Mouse (Mus musculus) 3134 (cell line): ENCODE measurements around the gene P3h4.

Experiments
- DNase-seq: peaks from one replicate; pipeline ENCODE4 v3.0.0-alpha.2; 2011; ENCODE audit warnings: low spot score; ENCODE audit not compliant: insufficient read length; ENCODE audit errors: extremely low read depth

The P3h4 gene

DNA sequence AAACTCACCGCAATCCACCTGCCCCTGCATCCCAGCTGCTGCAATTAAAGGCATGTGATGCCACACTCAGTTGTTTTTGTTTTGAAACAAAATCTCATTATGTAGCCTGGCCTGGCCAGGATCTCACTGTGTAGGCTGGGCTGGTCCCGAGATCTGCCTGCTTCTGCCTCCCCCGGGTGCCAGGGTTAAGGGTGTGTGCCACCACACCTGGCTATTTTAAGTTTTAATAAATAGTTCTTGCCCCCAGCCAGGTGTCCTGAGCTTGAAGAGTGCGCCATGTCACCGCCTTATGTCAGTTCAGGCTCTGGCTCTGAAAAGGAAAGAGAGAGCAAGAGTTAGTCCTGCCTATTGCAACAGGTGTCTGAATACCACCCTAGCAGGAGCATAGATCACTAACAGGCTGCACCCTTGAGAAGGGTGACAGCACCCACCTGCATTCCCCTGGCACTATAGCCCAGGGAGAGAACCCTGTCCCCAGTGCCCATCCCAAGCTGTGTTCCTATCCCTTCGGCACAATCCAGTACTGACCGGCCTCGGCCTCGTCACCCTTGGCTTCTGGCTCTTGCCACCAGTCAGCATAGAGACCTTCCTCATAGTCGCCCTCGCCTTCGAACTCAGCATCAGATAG is 5.7 kb downstream of the P3h4 start:
- no peak for DNase-seq

DNA sequence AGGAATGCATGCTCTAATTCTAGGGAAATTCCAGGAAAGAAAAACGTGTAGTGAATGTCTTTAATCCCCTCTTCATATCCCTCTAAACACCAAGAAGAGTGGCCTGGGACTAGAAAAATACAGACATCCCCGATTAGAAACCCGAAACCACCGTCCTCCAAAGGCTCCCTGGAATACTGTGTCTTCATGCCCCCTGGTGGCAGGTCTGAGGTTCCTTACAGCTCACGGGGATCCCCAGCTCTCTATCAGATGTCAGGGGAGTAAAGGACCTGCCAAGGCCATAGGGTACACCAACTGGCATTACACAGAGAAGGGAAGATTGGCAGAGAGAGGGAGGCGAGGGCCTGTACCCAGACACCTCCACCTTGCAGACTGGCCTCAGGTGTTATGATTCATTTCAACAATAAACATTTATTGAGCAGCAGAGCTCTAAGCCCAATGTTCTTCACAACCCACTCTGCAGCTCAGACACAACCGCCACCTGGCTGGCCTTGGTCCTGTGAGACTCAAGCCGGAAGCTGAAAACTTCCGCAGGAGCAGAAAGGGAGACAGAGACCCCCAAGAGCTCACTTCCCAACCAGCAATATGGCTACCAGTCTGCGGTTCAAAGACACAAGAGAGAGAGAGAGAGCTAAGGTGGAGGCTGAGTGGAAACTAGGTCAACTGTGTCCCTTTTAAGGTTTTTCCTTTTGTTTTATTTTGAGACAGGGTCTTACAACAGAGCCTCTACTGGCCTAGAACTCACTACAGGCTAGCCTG is 6.4 kb downstream of the P3h4 start:
- DNase-seq, result no peak

DNA sequence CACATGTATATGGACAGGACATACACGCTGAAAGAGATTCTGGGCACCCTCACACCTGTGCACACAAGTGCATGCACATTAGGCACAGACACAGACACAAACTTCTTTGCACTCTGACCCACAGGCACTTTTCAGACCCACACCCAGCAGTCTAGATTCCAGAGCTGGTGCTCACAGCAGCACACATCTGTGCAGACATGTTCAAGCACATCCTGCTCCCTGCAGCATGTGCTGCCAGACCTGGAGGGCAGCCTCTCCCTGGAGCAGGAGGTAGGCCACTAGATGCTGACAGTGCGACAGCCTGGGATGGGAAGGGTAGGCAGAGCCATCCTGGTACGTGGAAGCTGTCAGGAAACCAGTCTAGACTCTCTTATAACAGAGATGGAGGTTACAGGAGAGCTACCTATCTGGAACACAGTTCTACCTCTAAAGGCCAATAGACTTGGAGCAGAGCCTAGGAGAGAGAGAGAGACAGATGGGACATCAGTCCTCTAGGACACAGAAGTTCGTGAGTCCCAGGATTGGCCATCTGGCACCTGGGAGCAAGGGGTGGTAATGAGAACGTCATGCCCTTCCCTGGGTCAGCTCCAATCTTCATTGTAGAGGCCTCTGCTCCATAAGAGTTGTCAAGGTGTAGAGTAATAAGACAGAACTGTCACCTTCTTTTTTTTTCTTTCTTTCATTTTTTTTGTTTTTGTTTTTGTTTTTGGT is 7.5 kb downstream of the P3h4 start:
- no peak for DNase-seq

DNA sequence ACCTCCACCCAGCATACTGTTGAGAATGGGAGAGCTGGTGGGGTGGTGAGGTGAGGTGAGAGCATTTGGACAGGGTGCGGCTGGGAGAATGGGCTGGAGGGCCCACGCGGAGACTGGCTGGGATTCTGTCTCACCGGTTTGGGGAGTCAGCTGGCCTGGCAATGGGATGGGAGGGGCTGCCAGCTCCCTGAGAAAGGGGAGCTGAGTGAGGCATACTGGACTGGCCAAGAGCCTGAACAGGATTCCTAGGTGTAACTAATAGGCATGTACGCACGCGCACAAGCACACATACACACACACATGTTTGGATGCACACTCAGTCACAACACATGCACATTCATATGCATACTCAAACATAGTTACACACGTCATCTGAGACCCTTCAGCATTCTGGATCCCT is 8.4 kb downstream of the P3h4 start:
- DNase-seq, result no peak

DNA sequence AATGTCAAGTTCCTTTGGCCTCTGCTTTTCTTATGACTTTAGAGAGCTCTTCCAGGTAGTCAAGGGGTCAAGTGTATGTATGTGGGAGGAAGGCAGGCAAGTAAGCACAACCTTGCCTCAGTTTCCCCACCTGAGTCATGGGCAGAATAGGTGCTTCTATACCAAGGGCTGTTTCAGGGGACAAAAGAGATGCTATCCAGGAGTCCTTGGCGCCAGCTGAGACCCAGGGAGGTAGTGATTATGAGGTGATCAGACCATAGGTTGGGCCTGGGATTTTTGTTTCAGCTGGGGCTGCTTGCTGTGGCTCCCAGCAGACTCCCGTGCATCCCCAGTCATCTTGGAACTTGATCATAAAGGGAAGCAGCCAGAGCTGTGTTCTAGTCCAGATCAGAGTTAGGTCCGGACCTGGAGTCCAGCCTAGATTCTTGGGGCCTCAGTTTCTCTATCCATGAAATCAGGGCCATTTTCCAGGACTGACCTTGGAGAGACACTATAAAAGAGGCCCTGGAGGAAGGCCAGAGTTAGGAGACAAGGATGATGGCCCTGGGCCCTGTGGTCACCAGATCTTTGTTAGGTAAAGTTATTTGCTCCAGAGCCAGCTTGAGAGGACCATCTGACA is 10.1 kb downstream of the P3h4 start:
- no peak for DNase-seq

DNA sequence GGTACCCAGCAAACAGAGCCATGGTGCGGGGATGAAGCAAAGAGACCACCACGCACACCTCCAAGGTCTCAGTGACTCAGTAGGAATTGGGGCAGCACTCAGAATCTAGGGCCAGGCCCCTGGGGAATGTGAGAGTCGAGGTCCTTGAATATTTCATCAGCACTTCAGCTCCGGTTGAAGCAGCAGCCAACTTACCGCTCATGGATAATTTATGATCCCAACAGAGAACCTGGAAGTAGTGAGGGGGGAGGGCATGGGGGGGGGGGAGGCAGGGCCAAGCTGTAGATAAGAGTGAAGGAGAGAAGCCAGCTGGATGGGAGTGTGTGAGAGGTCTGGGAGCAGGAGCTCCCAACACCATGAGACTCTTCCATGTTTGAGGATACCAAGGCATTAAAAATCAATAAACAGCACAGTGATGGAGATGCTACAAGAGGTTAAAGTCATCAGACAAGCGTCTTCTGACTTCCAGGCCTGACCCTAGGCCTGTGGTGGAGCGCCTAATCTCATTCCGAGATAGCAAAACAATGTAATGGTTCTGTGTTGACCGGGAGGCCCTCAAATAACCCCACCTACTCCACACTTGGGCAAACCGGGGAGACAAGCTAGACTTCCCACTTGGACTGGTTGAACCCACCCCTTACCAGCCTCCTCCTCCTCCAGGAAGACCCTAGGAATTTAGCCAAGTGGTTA is 11.0 kb downstream of the P3h4 start:
- no peak for DNase-seq

DNA sequence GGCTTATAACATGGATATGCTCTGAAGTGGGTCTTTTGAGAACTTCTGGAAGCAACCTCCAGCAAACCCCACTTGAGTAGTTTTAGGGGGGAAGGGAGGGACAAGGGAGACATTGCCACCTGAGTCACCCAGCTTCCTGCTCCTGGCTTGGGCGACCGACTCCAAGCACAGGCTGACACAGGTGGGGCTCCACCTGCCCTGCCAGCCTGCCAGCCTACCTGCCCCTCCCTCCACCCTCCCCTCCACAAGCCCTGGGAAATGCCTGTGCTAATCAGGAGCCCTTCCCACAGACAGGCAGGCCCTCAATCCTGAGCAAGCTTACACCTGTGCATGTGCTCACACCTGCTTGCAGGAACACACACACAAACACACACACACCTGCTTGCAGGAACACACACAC is 12.0 kb downstream of the P3h4 start:
- no peak for DNase-seq

DNA sequence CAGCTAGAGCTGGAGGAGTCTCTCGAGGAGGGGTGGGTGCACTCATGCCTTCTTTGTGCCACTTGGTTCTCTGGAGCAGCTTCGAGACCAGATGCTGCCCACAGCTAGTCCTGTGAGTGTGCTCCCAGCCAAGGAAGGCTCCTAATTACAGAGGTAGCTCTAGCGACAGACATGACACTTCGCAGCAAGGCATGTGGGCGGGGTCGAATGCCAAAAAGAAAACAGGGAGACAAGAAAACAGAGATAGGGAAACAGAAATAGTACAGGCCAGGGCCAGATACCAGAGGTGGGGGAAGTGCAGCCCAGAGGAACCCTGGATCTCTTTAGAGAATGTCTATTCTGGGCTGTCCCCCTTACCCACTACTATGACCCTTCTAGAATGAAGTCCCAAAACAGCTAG is 12.4 kb downstream of the P3h4 start:
- DNase-seq, result no peak

DNA sequence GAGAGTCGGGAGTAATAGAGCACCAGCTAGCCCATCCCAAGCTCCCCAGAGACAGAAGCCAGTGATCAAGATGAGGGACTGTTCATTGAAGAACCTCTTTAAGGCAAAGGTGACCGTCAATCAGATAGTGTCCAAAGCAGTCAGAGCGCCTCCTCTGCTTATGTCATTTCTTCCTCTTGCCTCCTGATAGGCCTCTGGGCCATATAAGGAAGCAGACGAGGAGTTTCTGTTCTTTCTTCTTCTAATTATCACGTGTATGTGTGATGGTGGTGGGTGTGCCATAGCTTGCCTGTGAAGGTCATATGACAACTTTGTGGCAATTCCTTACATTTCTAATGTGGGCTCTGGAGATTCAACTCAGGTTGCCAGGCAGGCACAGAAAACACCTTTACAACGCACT is 13.8 kb downstream of the P3h4 start:
- DNase-seq, result no peak

DNA sequence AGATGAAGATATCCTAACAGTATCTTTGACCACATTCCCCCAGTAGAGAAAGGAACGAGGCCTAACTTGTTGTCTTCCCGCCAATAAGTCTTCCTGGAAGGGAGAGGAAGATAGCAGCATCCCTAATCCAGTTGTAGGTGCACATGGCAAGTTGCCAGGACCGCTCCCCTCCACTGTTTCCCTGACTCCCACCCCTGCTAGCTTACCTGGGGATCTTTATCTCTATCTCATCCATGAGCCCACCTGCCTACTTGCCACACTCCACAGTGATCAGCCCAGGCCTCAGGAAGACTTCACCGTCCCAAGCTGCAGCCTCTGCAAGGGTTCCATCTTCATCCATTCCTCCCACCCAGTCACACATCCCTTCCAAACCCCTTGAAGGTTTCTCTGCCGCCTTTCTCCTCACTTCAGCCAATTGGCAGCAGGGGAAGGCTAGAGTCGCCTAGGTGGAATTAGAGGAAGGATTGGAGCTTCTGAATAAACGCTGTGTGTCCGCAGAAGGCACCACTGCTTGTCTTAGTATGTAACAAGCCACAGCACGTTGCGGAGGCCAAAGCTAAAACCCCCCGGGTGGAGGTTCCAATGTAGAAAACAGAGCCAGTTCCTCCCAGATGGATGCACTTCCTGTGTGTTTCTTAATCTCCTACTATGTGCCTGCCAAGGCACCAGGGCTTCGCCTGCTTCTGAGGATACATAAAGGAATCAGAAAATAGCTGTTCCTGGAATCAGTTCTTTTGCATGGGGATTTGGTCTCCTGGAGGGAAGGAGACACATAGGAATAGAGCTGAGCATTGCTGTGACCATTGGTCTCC is 14.7 kb downstream of the P3h4 start:
- no peak for DNase-seq

DNA sequence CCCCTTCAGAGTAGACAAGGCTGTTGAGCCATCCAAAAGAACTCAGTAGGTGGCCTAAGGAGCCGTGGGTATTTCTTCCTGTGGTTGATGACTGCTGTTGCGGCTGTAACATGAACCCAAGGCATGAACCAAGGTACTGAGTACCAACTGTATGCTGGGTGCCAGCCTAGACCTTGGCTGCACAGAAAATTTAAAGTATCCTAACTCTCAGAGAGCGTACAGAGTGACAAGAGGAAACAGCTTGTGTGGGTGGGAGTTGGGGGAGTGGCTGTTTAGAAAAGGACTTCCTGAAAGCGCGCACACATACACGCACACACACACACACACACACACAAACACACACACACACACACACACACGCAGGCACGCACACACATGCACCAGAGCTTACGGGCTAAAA is 15.3 kb downstream of the P3h4 start:
- peak; percentile 52 for DNase-seq

DNA sequence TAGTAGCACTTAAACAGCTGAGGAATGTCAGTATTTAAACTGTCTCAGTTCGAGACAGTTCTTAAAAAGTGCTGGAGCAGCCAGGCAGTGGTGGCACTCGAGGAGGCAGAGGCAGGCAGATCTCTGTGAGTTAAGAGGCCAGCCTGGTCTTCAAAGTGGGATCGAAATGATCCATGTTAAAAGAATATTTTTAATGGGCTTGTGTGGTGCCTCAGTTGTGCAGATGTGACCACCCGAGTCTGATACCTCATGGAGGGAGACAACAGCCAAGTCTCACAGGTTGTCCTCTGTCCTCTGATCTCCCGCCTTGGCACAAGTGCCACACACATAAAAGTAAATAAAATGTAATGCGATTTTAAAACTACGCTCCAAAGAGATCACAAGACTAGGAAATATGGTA is 16.1 kb downstream of the P3h4 start:
- DNase-seq, result no peak

DNA sequence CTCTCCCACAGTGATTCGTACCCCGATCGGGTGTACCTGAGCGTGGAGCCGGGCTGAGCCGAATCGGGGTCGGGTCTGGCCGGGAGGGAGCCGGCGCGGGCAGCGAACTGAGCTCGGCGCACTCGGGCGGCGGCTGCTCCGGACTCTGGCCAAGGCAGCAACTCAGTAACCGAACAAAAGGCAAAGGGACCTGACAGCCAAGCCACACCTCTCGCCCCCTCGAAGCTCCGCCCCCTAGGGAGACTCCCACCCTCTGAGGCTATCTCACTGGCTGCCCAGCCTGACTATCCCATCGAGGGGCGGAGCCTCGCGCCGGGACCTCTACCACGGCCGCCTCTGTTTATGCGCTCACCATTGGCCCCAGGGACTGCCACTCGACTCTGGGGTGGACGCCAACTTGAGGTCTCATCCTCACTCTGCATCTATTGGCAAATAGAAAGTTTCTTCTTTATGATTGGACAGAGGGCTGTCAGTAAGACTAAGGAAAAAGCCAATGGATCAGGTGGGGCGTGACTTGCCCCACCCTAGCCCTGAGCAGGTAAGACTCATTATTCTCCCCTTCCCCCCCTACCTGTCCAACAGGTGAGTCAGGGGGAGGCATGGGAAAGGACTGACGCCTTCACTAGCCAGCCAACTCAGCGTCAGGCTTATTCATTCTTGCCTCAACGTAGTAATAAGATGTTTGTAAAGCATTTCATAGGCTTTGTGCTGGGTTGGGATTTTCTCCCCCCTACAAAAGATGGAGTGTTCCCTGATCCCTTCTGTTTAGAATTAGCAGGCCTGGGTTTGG is 16.8 kb downstream of the P3h4 start, which contains the start of gene Jup:
Gene Jup (minus strand): TSS at position 164 of the 790 bp plus-strand sequence.
- peak; percentile 95 for DNase-seq

DNA sequence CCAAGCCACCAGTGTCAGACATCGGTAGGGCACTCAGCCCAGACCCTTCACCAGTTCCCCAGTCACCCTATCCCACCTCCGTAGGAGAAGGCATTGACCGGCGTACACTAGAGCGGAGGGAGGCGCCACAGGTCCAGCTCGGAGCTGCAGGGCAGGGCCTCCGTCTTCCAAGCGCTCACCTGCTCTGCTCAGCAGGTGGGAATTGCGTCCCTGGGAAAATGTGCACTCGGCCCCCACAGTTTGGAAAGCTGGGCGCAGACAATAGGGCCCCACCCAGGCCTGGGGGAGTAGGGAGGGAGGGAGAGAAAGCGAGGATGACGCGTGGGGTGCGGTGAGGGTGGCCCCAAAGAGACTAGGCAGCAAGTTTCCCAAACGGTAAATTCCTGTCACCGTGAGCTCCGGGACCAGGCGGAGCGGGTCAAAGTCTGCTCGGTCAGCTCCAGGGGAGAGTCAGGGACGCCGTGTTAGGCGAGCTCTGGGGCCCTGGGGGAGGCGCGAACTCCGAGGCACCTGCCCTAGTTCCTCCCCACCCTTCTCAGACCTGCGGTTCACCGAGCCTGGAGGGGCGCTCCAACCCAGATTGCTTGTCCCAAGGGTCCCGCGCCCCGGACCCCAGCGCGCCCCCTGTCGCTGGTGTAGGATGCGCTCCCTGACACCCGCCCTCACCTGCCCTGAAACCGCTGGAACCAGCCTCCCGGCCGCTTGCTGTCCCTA is 17.6 kb downstream of the P3h4 start:
- peak; percentile 45 for DNase-seq

DNA sequence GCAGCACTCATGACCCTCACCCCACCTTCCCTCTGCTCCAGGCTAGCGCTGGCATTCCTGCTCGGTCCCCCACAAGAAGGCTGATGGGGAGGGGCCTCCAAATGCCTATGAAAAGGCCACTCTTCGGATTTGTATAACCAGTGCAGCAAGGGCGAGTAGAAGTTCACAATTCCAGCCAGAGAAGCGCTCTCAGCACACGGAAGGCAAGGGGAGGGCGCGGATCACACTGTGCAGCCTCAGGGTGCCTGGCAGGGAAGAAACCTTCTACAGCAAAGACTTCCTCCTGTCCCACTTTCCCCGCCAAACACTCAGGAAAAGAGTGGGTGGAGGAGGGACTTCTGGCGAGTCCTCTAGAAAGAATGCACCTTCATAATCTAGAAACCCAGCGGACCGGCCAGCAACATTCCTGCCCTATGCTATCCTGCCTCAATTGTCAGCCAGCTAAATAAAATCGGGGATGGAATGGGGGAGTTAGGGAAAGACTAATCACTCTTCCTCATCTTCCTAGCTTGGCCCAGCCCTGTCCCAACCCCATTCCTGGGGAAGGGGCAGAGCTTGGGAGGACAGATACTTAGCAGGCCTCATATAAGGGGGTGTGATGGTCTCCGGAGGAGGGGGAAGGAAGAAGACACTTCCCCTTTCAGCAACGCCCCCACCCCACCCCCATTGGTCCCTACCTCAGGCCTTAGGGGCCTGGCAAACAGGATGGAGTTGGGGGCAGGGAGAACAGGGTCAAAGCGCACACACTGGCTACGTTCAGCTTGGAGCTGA is 18.6 kb downstream of the P3h4 start:
- peak; percentile 58 for DNase-seq

DNA sequence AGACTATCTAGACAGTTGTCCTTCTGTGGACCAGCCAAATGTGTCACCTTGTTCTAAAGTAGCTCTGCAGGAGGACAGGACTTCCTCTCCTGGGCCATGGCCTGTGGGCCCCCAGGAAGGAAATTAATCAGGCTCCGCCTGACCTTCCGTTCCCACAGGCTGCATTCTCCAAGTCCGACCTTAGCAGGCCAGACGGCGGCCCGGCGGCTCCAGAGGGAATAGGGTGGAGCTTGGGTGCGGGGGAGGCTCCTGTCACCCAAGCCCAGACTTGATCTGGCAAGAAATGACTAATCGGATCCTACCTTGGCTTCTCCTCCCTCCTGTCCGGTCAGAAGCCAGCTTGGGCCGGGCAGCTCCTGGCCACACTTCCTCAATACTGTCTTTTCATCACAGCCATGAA is 19.4 kb downstream of the P3h4 start:
- peak; percentile 88 for DNase-seq

DNA sequence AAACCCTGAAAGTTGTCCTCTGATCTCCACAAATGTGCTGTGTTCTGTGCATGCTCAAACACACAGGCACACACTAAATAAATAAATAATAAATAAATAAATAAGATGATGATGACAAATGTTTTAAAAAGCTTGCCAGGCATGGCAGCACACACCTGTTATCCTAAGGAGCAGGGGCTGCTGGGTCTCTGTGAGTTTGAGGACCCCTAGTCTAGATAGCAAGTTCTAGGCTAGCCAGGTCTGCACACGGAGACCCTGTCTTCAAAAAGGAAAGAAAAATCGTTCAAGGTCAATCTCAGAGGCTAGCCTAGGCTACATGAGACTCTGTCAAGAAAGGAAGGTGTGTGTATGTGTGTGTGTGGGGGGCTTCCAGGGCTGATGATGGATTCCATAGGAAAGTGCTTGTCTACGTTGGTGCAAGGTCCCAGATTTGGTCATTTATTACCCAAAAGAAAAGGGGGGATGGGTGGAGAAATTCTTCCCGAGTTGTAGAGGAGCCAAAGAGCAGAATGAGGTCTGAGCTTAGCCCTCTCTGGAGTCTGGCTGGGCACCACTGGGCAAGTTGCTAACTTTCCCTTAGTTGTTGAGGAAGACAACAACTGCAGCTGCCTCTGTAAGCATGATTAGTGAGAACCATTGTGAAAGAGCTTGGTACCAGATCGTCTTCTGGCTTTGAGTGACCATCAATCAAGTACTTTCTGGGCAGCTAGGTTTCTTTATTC is 20.1 kb downstream of the P3h4 start:
- no peak for DNase-seq
